Mouse (Mus musculus) testis, adult 2 months (tissue): ENCODE measurements around the gene Gm28510. TPM values are rescaled to one million over a fixed set of nuclear protein-coding genes. Genes with fewer than 3 reads are reported as not detected.
"Not testable (repeated sequence)": the region's sequence is repeated elsewhere in the genome, so short reads cannot be mapped to it uniquely, and the experiment has no call there.

Experiments used
- H3K27ac ChIP-seq: fragments of 200-500 bp; 2 replicates; pipeline ENCODE4 v1.5.1; 2012; ENCODE audit warnings: low read depth, low read length; ENCODE audit not compliant: control insufficient read depth, insufficient read depth
- H3K27me3 ChIP-seq: fragments of 200-500 bp; 2 replicates; pipeline ENCODE4 v1.6.1; 2012; ENCODE audit warnings: mild to moderate bottlenecking, low read length, moderate library complexity; ENCODE audit not compliant: control insufficient read depth, insufficient read depth
- H3K36me3 ChIP-seq: fragments of 200-500 bp; 2 replicates; pipeline ENCODE4 v1.6.1; 2012; ENCODE audit warnings: mild to moderate bottlenecking, low read length; ENCODE audit not compliant: control insufficient read depth, insufficient read depth
- H3K4me1 ChIP-seq: fragments of 200-500 bp; 2 replicates; pipeline ENCODE4 v1.6.1; 2012; ENCODE audit warnings: low read length; ENCODE audit not compliant: control insufficient read depth, insufficient read depth
- H3K4me3 ChIP-seq: fragments of 200-500 bp; 2 replicates; pipeline ENCODE4 v1.5.1; 2012; ENCODE audit warnings: low read depth, mild to moderate bottlenecking, low read length, moderate library complexity, mixed read lengths; ENCODE audit not compliant: control insufficient read depth
- polyA plus RNA-seq: library from polyadenylated mRNA; depleted of rRNA; stranded (reverse); fragments of >200 nt; gene quantifications from 2 replicates; pipeline ENCODE4 v1.2.3, GENCODE M21; 2012; rRNA removed

Gm28510 gene
- polyA plus RNA-seq = 0.16 and 0.30 TPM in 2 replicates

GRCm38 (mm10) chrY:10412437-10412836 lies at the start of gene Gm28510:
Gene Gm28510, plus strand, starts transcription at chrY:10412737.
- not testable (repeated sequence) for H3K27ac ChIP-seq, H3K4me1 ChIP-seq, H3K27me3 ChIP-seq

More at GRCm38 (mm10) chrY:10412437-10412836, at the start of gene Gm28510:
- H3K4me3 ChIP-seq, H3K36me3 ChIP-seq: not testable (repeated sequence)

Other genes with a start within 250 kb of the Gm28510 start
- not detected in 2 replicates for gene Gm20834, start 88.1 kb upstream of the Gm28510 start, polyA plus RNA-seq
- 1.6 and 2.1 TPM in 2 replicates for gene Gm20737, start 123.3 kb downstream of the Gm28510 start, polyA plus RNA-seq
- gene Gm21775, start 140.7 kb downstream of the Gm28510 start, polyA plus RNA-seq = not detected in 2 replicates
- gene Gm21900, start 203.6 kb downstream of the Gm28510 start, polyA plus RNA-seq = not detected in 2 replicates